Mouse (Mus musculus) adrenal gland, postnatal 4 days (tissue): ENCODE results near the gene Max. TPM values are rescaled to one million over a fixed set of nuclear protein-coding genes. Genes with fewer than 3 reads are reported as not detected.

ENCODE experiments used
- DNase-seq, 2 experiments: peaks; one replicate each; pipeline ENCODE4 v3.0.0; 2021 to 2022; ENCODE audit warnings: low spot score in 2 of 2, mixed read lengths in 2 of 2
- total RNA-seq, 2 experiments: library from RNA; stranded (reverse); gene quantifications; 2 replicates each; pipeline ENCODE4 v1.2.3; 2021

The Max gene
- total RNA-seq, 2 experiments from 2014 or later, result 69.5 to 71.9 TPM

DNA sequence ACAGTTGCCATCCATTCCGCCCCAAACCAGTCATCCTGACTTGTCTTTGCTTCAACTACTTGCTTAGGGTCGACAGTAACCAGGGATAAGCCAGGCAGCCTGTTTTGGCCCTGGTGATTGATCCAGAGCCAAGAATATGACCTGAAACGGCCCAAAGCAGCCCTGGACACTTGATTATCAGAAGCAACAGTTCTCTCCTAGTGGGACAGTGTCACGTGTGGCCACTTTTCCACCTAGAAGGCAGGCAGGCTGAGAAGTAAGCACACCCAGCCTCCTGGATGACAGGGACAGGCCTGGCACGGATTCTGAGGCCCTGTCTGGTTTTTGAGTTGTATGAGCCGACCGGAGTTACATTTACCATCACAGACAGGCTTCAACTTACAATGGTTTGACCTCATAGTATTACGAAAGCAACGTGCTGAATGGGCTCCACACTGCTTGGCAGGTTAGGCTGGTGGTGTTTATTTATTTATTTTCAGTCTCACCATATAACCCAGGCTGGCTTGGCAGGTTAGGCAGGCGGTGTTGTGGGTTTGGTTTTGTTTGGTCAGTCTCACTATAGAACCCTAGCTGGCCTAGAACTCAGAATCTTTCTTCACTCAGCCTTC, 35.6 kb downstream of the Max start:
- no peak for DNase-seq

DNA sequence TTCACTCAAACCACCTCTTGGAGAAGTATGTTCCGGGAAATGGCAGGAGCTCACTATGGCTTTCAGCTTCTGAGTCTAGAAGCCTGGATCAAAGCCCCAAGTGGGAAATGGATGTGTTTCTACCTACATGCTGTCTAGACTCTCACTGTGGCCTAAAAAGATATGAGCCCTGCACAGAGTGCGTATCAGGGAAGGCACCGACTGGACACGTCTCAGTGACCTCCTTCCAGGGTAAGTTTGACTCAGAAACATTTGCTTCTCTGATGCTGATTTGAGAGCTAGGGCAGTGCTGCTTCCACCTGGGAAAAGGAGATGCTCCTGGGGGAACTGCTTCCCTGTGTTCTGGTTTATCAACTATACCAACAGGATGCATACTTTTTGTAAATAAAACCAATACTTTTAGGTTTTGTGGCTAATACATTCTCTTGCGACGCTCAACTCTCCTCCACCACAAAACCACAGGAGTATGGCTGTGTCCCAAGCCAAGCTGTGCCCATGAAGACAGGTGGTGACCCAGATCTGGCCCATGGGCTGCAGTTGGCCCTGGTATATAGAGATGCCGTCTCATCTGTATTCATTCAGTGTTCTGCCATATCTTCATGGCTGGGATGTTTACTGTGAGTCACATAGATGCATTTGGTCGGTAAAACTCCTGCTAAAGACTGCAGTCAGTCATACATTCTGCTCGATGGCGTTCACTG, 36.9 kb downstream of the Max start:
- no peak for DNase-seq

DNA sequence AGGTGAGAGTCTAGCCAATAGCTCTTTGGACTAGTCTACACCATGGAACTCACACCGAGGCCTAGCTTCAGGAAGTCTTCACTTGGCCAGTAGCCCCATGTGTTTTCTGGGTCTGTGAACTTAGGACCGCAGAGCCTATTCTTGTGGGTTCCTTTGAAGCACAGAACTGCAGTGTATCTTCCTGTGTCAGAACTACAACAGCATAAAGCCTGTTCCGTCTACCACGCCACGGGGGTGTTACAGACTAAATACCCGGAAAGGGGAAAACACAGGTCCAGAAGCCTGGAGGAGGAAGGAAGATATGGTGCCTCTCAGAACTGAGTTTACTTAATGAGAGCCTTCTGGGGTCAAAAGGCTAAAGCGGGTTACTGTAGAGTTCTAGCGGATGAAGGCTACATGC, 38.9 kb downstream of the Max start:
- no peak for DNase-seq

DNA sequence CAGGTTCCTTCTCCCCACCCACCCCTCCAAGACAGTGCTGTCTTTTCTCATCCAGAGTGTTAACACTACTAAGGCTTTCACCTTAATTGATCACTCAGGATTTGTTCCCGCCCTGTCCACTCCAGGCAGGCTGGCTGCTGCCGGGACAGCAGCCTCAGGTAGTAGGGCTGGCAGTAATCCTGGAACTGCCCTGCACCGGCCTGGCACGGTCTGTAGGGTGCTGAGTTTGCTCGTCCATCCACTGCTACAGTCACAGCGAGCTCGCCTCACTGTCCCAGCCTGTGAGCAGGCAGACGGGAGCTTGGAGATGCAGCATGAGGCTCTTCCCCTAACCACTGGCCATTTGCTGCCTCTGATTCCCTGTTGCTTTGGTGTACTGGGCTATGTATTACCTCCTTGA, 41.0 kb downstream of the Max start:
- DNase-seq, result no peak

DNA sequence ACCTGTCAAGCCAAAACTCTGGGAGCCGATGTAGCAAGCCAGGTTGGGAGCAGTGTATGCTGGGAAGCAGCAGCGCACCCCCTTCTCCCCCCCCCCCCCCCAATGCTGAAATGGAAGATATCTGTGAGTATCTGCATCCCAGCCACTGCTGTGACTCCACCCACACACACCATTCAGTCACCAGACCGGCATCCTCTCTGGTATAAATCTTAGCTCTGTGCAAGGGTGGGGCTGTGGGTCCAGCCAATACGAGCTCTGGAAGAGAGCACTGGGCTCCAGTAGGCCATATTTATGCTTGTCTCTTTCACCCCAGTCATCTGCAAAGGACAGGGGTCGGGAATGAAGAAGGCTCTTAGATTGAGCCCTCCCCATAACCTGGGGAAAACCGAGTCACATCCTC, 41.6 kb downstream of the Max start:
- no peak for DNase-seq

DNA sequence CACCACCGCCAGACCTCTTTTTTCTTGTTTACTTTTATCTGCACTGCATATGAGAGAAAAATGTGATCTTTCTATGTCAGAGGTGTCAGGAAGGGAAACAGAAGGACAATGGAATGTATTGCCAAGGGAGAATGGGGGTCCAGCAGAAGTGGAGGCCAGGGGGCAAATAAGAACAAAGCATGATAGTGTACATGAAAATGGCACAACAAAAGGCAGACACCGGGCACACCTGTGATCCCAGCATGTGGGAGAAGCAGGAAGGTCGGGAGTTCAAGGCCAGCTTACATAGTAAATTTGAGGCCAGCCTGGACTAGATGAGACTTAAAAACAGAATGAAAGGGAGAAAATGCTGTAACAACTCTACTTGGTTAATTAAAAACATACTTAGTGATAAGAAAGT, 43.1 kb downstream of the Max start:
- no peak for DNase-seq

DNA sequence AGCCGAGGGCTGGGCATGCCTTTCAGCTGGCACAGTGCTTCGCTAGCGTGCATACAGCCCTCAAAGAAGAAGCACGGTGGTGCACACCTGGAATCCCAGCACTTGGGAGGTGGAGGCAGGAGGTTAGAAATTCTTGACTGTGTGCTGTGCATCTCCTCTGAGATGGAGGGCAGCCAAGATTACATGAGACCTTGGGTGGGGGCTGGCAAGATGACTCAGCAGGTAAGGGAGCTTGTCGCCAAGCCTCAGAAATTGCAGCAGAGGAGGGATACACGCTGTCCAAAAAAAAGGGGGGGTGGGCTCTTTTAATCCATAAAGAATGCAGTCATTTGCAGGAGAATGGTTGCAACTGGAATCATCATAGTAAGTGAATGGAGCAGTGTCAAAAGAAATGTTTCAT, 43.9 kb downstream of the Max start:
- DNase-seq, result no peak

DNA sequence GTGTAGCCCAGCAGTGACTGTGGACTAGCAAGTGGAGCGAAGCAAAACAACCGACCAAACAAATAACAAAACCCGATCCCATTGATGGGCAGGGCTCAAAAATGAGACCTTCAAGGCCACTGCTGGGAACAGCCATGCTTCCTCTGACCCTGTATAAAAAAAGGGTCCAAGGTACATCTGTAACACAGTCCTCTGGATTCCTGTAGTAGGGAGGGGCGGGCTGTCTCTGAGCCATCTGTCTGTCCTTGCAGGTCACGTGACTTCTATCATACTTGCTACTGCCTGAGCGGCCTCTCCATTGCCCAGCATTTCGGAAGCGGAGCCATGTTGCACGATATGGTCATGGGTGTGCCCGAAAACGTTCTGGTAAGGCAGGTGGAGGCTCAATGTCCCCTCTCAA, 45.8 kb downstream of the Max start:
- no peak for DNase-seq

DNA sequence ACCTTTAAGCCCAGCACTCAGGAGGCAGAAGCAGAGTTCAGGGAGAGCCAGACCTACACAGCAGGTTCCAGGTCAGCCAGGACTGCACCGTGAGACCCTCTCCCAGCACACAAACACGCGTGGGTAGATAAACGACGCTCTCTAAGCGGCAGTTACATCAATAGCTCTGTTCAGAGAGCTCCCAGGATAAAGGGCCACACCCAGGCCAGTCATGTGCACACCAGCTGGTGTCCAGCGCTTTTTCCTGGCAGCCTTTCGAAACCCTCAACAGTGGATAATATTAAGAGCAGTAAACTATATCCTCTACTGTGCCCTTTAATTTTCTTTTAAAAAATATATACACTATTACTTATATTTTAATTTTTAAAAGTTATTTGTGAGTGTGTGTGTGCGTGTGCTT, 49.8 kb downstream of the Max start:
- DNase-seq, result no peak

DNA sequence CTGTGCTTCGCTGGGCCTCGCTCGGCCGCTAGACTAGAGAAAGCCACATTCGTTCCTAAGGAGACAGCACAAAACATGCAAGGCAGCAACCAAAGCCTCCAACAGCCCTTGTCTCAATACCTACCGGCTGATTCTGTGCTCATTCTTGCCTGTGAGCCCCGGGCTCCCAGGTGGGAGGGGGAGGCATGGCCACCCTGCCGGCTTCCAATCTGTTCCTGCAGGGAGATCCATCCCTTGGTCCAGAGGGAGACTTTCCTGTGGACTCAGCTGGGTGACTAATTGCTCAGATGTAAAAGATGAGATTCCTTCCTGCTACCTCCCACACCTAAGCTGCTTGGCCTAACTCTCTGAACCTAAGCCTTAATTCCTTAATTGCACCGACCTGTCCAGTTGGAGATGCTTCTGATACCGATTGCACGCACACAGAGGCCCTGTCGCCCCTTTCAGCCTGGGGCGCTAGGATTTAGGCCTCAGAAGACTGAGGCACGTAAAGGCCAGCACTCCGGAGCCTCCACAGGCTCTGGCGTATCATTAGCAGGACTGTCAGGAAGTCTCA, 50.8 kb downstream of the Max start:
- DNase-seq, result no peak

DNA sequence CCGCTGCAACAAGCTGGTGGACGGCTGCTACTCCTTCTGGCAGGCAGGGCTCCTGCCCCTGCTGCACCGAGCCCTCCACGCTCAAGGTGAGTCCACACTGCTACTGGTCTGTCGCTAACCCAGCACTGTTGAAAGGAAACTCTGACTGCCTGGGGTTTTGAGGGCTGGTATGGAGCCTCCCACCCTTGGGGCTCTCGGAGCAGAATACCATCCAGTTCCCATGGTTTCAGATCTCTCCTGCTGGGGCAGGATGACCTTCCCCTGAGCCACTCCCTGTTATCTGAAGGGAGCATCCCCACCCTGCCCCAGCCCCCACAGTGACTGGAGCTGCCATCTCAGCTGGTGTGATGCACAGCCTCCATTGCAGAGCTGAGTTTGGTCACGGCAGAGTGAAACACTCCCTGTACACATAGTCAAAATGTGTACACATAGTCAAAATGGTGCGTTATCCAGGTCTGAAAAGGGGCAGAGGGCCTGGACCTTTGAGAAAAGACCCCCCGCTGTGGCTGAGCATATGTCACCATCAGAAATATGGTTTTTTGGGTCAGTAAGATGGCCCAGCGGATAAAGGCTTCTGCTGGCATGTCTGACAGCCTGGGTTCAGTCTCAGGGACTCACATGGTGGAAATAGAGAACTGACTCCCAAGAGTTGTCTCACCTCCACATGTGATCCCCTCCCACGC, 51.6 kb downstream of the Max start:
- no peak for DNase-seq

DNA sequence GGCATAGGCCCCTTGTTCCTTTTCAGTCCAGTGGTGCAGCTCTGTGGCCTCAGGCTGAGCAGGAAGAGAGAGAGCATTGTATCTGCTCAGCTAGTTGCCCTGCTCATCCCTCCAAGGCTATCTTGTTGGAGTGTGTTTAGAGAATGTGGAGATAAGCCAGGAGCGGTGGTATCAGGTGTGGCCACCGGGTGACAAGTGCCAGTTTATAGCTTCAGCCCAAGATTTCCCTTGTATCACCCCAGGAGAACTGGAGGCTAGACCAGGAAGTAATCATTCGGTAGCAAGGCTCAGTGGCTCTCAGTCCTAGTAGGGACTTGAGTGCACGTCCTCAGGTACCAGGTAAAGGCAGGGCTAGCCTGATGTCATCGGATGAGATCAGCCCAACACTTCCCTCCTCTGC, 52.8 kb downstream of the Max start:
- no peak for DNase-seq

DNA sequence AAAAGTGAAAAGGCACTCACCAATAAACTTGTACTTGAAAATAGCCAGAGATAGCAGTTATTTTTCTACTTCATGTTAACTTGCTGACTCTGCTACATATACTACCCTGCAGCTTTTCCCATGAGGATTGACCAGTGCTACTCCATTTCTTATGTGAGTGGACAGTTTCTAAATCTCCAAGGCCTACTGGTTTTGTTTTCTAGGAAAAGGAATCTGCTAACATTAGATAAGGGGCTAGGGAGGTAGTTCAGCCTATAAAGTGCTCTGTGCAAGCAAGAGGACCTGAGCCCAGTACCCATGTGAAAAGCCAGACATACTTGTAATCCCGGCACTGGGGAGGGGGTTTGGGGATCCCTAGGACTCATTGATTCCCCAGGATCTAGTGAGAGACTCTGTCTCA, 55.7 kb downstream of the Max start:
- DNase-seq, result no peak

DNA sequence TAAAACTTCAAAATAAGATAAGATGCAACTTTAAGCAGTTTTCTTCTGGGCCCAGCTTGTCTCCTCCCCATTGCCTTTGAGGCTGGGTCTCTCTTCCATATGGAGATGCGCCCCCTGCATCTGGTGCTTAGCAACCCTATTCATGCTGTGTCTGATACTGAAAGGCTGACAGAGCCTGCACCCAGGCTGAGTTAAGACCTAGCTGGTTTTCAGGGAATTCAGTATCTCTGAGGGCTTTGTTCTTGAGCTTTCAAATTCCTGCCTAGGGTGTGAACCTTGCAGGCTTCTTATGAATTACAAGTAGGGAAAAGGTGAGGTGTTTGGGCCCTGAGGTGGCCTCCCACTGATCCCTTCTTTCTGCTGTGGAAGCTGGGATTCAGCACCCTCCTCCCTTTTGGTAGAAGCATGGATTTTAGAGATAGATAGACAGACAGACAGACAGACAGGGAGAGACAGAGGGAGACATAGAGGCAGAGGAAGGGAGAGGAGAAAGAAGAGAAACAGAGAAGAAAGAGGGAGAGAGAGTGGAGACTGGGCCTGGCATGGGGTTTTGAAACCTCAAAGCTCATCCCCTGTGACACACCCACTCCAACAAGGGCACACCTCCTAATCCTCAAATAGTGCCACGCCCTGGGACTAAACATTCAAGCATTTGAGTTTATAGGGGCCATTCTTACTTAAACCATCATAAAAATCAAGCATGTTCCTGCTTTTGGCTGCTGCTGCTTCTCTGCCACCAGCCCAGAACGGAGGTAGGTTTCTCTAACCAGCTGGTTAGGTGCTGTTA, 60.3 kb downstream of the Max start:
- DNase-seq, result no peak

DNA sequence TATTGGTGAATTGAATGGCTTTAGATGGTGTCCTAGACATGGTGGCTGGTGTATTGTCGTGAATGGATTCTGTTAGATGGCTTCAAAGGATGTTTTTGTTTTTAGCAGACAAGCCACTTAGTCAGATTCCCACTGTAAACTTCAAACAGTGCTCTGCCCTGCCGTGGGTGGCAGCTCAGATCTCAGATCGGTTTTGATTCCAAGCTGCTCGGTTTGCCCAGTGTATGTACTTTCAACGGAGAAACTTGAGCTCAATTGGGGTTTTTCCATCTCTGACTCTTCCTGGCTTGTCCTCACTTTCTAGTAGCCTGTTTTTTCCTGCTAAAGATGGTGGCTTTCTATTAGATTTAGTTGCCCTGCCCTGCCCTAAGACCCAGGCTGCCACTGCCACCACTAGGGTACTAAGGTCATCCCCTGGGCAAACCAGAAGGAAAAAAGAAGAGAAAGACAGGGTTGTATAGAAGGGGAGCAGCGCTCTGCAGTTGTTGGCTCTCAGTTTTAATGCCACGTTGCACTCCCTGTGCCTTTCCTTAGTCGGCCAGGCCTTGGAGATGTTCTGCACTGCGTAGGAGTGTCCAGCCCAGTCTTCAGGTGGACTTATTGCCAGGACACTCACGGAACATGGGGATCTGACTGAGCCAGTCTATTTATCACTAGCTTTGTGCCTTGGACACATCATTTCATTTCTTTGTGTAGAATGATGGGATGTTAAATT, 62.6 kb downstream of the Max start:
- no peak for DNase-seq

DNA sequence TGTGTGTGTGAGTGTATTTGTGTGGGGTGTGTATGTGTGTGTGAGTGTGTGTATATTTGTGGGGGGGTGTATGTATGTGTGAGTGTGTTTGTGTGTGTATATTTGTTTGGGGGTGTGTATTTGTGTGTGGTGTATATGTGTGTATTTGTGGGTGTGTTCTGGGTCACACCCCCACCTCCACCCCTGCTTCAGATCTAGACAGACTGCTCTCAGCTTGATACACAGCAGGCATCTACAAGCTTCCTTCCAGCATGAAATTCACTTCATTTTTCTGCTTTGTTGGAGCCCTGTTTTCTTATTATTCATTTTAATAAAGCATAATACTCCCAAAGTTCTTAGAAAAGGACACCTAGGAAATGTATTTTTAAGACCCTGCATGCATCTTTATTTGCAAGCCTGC, 63.9 kb downstream of the Max start:
- no peak for DNase-seq

DNA sequence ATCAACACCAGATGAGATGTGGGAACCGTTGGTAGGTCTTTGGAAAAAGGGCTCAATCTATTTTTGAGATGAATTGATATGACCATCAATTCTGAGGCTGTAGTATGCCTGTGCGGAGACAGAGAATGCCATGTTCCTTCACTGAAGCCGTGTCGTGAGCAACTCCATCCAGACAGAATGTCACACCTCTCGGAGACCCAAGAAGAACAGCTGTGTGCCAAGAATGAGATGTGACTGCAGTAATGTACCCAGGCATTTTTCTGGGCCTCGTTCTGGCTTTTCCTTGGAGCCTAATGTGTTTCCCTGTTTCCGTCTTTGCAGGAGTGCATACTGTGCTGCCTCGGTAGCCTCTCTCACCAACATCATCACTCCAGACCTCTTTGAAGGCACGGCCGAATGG, 65.0 kb downstream of the Max start:
- DNase-seq, result no peak

DNA sequence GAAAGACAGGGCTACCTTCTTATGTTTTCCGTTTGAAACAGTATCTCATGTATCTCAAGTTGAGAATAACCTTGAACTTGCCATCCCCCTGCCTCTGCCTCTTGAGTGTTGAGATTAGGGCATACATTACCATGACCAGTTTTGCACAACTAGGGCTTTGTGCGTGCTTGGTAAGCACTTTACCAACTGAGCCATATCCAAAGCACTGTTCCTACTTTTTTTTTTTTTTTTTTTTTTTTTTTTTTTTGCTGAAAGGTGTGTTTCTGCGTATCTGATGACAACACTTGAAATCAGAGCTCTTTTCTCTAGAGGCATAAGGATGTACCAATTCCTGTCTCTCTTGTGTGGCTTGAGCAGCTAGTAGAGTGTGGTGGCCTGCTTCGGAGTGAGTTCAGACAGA, 65.4 kb downstream of the Max start:
- DNase-seq, result no peak

DNA sequence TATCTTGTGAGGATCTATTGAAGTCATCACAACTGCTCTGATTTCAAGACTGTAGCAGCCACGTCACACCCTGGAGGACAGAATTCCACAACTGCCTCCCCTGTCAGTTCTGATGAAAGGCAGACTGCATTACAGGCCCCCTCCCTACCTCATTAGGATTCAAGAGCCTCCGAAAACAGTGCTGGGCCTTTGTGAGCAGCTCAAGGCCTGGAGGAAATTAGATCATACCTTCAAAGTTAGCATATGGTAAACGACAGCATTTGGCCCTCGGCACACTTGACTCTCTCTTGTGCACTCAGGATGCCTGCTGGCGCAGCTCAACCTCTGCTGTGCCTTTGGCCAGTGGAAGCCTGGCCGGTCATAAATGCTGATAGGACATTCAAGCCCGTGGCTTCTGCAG, 66.2 kb downstream of the Max start:
- DNase-seq, result no peak

DNA sequence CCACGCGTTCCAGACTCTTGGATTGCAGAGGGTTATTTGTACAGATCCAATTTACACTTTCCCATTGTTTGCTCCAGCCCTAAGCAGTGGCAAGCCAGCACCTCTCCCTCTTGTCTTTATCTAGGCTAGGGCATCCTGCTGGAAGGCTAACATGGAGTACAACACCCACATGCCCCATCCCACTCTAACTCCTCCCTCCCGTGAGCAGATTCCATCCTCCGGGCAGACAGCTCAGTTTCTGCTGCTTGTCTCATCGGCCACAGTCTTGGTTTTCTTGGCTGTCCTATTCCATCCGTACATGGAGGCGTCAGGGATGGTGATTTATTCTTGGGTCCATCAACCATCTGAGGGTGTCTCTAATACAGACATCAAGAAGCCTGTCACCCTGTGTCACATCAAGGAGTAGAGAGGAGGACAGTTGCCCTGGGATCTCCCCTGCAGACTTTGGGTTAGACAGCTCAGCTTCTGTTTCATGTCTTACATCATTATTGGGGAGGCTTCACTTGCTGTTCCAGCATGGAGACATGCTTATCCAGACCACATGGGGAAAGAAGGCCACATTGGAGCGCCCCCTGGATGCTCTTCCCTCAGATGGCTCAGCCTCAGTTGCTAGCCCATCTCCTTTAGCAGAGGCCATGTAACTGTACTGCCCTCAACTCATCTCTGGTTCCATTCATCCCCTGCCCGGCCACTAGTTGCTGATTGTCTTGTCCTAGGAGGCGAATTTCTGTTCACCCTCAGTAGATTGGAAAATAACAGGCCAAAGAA, 67.0 kb downstream of the Max start:
- DNase-seq, result no peak
